Mouse (Mus musculus) midbrain, postnatal 0 days (tissue): ENCODE data around the gene Cd200r3. TPM values are rescaled to one million over a fixed set of nuclear protein-coding genes. Genes with fewer than 3 reads are reported as not detected.

Source experiments
- ATAC-seq: fragments of 200-750 bp; cut with Nextera tagmentation; 2 replicates; pipeline ENCODE4 v1.8.0; 2017; ENCODE audit warnings: moderate number of reproducible peaks, mild to moderate bottlenecking, moderate TSS enrichment, moderate library complexity; ENCODE audit not compliant: low FRiP score
- DNase-seq: peaks from one replicate; pipeline ENCODE4 v3.0.0-alpha.2; 2015; ENCODE audit warnings: low spot score
- H3K27ac ChIP-seq: fragments of 300-500 bp; sonication (generic); 2 replicates; pipeline ENCODE4 v1.5.1; 2014; ENCODE audit warnings: low read depth, mild to moderate bottlenecking, low read length, mixed read lengths
- H3K27me3 ChIP-seq: fragments of 300-500 bp; sonication (generic); 2 replicates; pipeline ENCODE4 v1.6.1; 2014; ENCODE audit warnings: low read length, control low read depth, mixed read lengths; ENCODE audit not compliant: insufficient read depth
- H3K36me3 ChIP-seq: fragments of 300-500 bp; sonication (generic); 2 replicates; pipeline ENCODE4 v1.6.1; 2014; ENCODE audit warnings: low read length, control low read depth, mixed read lengths; ENCODE audit not compliant: insufficient read depth
- H3K4me1 ChIP-seq: fragments of 300-500 bp; sonication (generic); 2 replicates; pipeline ENCODE4 v1.6.1; 2014; ENCODE audit warnings: mild to moderate bottlenecking, control low read depth, antibody characterized with exemption, low read length, mixed read lengths; ENCODE audit not compliant: insufficient read depth
- H3K4me2 ChIP-seq: fragments of 300-500 bp; sonication (generic); 2 replicates; pipeline ENCODE4 v1.6.1; 2014; ENCODE audit warnings: low read depth, mild to moderate bottlenecking, low read length, mixed read lengths; ENCODE audit not compliant: poor library complexity, severe bottlenecking
- H3K4me3 ChIP-seq: fragments of 300-500 bp; sonication (generic); 2 replicates; pipeline ENCODE4 v1.5.1; 2014; ENCODE audit warnings: low read depth, mild to moderate bottlenecking, low read length, moderate library complexity
- H3K9ac ChIP-seq: fragments of 300-500 bp; sonication (generic); replicated peaks from 2 replicates; pipeline ENCODE4 v1.6.1; 2014; ENCODE audit warnings: mild to moderate bottlenecking, low read length, moderate library complexity, mixed read lengths; ENCODE audit not compliant: poor library complexity, severe bottlenecking
- H3K9me3 ChIP-seq: fragments of 300-500 bp; sonication (generic); 2 replicates; pipeline ENCODE4 v1.6.1; 2016; ENCODE audit warnings: low read length, control low read depth
- CTCF ChIP-seq: IDR thresholded peaks from 2 replicates; pipeline ENCODE4 v1.5.1; 2016; ENCODE audit warnings: antibody characterized with exemption, mild to moderate bottlenecking
- WGBS: fragments of 180-500 bp; shearing (Covaris S2); extraction: QIAGEN DNeasy Blood & Tissue Kit; methylation state at CpG from one replicate; pipeline ENCODE4 v1.1.7; 2014; 5-methylcytosine and 5-hydroxymethylcytosine counted together
- polyA plus RNA-seq: library from polyadenylated mRNA; unstranded; fragments of >200 nt; fragmentation: Nextera tagmentation; extraction: Ambion mirVana; gene quantifications from 2 replicates; pipeline ENCODE4 v1.2.1, GENCODE M21; 2015
- total RNA-seq: library from RNA; depleted of rRNA; stranded (reverse); fragments of >200 nt; gene quantifications from 2 replicates; pipeline ENCODE4 v1.2.3, GENCODE M21; 2014

The Cd200r3 gene
- total and polyA plus RNA-seq, 2 experiments from 2014 or later: not detected

- H3K27ac ChIP-seq: no peak overlapping the region
Measured at GRCm38 (mm10) chr16:44965428-44965827, 21.9 kb downstream of the Cd200r3 start.

GRCm38 (mm10) chr16:44965890-44966289 lies 22.4 kb downstream of the Cd200r3 start:
- no peaks in the 10 kb centered on the region for H3K9me3 ChIP-seq
- H3K4me1 ChIP-seq: no peaks in the 10 kb centered on the region
- H3K9ac ChIP-seq: no peak overlapping the region
- no peak overlapping the region for H3K4me3 ChIP-seq
- ATAC-seq (no peak), DNase-seq (no peak)
- no peaks in the 10 kb centered on the region for H3K36me3 ChIP-seq
- H3K27ac ChIP-seq: no peak overlapping the region
- no peak for TF ChIP-seq CTCF
- 76% methylated on average over 3 of the region's 3 CpGs for WGBS
- H3K4me2 ChIP-seq: no peak overlapping the region
- H3K27me3 ChIP-seq: no peaks in the 10 kb centered on the region

More at GRCm38 (mm10) chr16:44965428-44965827, 21.9 kb downstream of the Cd200r3 start:
- no peak for ATAC-seq
- Histone ChIP-seq H3K9me3 (no peaks in the 10 kb centered on the region), H3K4me2 (no peak overlapping the region), H3K4me3 (no peak overlapping the region), H3K27me3 (no peaks in the 10 kb centered on the region), H3K9ac (no peak overlapping the region), H3K36me3 (no peaks in the 10 kb centered on the region), H3K4me1 (no peaks in the 10 kb centered on the region)
- no peak for DNase-seq
- no peak for TF ChIP-seq CTCF
- WGBS: 95% methylated on average over 8 of the region's 8 CpGs

- WGBS: 80% methylated on average over 4 of the region's 4 CpGs
- no peak overlapping the region for H3K4me3 ChIP-seq
- H3K9ac ChIP-seq: no peak overlapping the region
- H3K9me3 ChIP-seq: no peaks in the 10 kb centered on the region
- H3K4me2 ChIP-seq: no peak overlapping the region
- H3K4me1 ChIP-seq: no peaks in the 10 kb centered on the region
- no peak for DNase-seq
- H3K27ac ChIP-seq: no peak overlapping the region
- no peak for TF ChIP-seq CTCF
- ATAC-seq: no peak
- H3K36me3 ChIP-seq: no peaks in the 10 kb centered on the region
- H3K27me3 ChIP-seq: no peaks in the 10 kb centered on the region
Measured at GRCm38 (mm10) chr16:44966891-44967290, 23.4 kb downstream of the Cd200r3 start.

GRCm38 (mm10) chr16:44968113-44968512 lies 24.6 kb downstream of the Cd200r3 start:
- Histone ChIP-seq H3K4me3 (no peak overlapping the region), H3K27me3 (no peaks in the 10 kb centered on the region), H3K4me1 (no peaks in the 10 kb centered on the region), H3K9me3 (no peaks in the 10 kb centered on the region), H3K9ac (no peak overlapping the region), H3K4me2 (no peak overlapping the region), H3K27ac (no peak overlapping the region), H3K36me3 (no peaks in the 10 kb centered on the region)
- DNase-seq (no peak), ATAC-seq (no peak)
- TF ChIP-seq CTCF: no peak
- WGBS: 82% methylated on average over 3 of the region's 3 CpGs

GRCm38 (mm10) chr16:44970925-44971324 lies 27.4 kb downstream of the Cd200r3 start:
- TF ChIP-seq CTCF: no peak
- DNase-seq (no peak), ATAC-seq (no peak)
- Histone ChIP-seq H3K9me3 (no peaks in the 10 kb centered on the region), H3K4me3 (no peak overlapping the region), H3K36me3 (no peaks in the 10 kb centered on the region), H3K4me1 (no peaks in the 10 kb centered on the region), H3K4me2 (no peak overlapping the region), H3K9ac (no peak overlapping the region), H3K27me3 (no peaks in the 10 kb centered on the region), H3K27ac (no peak overlapping the region)
- WGBS: 80% methylated on average over 4 of the region's 4 CpGs

- no peak for TF ChIP-seq CTCF
- ATAC-seq: no peak
- no peak overlapping the region for H3K27ac ChIP-seq
- DNase-seq: no peak
- no peak overlapping the region for H3K4me3 ChIP-seq
- H3K4me2 ChIP-seq: no peak overlapping the region
- H3K9me3 ChIP-seq: no peaks in the 10 kb centered on the region
- H3K27me3 ChIP-seq: no peaks in the 10 kb centered on the region
- 80% methylated on average over 2 of the region's 2 CpGs for WGBS
- no peaks in the 10 kb centered on the region for H3K36me3 ChIP-seq
- no peaks in the 10 kb centered on the region for H3K4me1 ChIP-seq
- no peak overlapping the region for H3K9ac ChIP-seq
Measured at GRCm38 (mm10) chr16:44974042-44974441, 30.6 kb downstream of the Cd200r3 start.

- no peaks in the 10 kb centered on the region for H3K4me1 ChIP-seq
- no peak overlapping the region for H3K9ac ChIP-seq
- no peaks in the 10 kb centered on the region for H3K9me3 ChIP-seq
- no peak for TF ChIP-seq CTCF
- ATAC-seq (no peak), DNase-seq (no peak)
- no peaks in the 10 kb centered on the region for H3K36me3 ChIP-seq
- no peak overlapping the region for H3K4me2 ChIP-seq
- no peak overlapping the region for H3K4me3 ChIP-seq
- H3K27me3 ChIP-seq: no peaks in the 10 kb centered on the region
- no peak overlapping the region for H3K27ac ChIP-seq
Measured at GRCm38 (mm10) chr16:44976081-44976480, 32.6 kb downstream of the Cd200r3 start.
